Mouse (Mus musculus) intestine, embryonic 15.5 days (tissue): ENCODE measurements around the gene Rabgap1. TPM values are rescaled to one million over a fixed set of nuclear protein-coding genes. Genes with fewer than 3 reads are reported as not detected.
A peak's percentile ranks its signal among the peaks of the same experiment; 100 is the strongest.
"Not testable (repeated sequence)": the region's sequence is repeated elsewhere in the genome, so short reads cannot be mapped to it uniquely, and the experiment has no call there.

Experiments
- ATAC-seq: fragments of 200-750 bp; cut with Nextera tagmentation; 2 replicates; pipeline ENCODE4 v1.8.0; 2017; ENCODE audit warnings: moderate TSS enrichment, moderate library complexity
- H3K27ac ChIP-seq: fragments of 300-500 bp; sonication (generic); 2 replicates; pipeline ENCODE4 v1.5.1; 2015; ENCODE audit warnings: mild to moderate bottlenecking, inconsistent platforms
- H3K27me3 ChIP-seq: fragments of 300-500 bp; sonication (generic); replicated peaks from 2 replicates; pipeline ENCODE4 v1.6.1; 2015; ENCODE audit warnings: inconsistent platforms
- H3K36me3 ChIP-seq: fragments of 300-500 bp; sonication (generic); 2 replicates; pipeline ENCODE4 v1.6.1; 2015; ENCODE audit warnings: inconsistent platforms
- H3K4me1 ChIP-seq: fragments of 300-500 bp; sonication (generic); replicated peaks from 2 replicates; pipeline ENCODE4 v1.6.1; 2015; ENCODE audit warnings: inconsistent platforms
- H3K4me2 ChIP-seq: fragments of 300-500 bp; sonication (generic); replicated peaks from 2 replicates; pipeline ENCODE4 v1.6.1; 2015; ENCODE audit warnings: mild to moderate bottlenecking, inconsistent platforms
- H3K4me3 ChIP-seq: fragments of 300-500 bp; sonication (generic); replicated peaks from 2 replicates; pipeline ENCODE4 v1.5.1; 2015; ENCODE audit warnings: inconsistent platforms
- H3K9ac ChIP-seq: fragments of 300-500 bp; sonication (generic); 2 replicates; pipeline ENCODE4 v1.6.1; 2015; ENCODE audit warnings: inconsistent platforms
- H3K9me3 ChIP-seq: fragments of 300-500 bp; sonication (generic); 2 replicates; pipeline ENCODE4 v1.6.1; 2016; ENCODE audit warnings: inconsistent platforms
- WGBS: fragments of 180-500 bp; shearing (Covaris S2); methylation state at CpG from one replicate; pipeline ENCODE4 v1.1.7; 2015; 5-methylcytosine and 5-hydroxymethylcytosine counted together
- polyA plus RNA-seq: library from polyadenylated mRNA; unstranded; fragments of >200 nt; fragmentation: Nextera tagmentation; extraction: Ambion mirVana; gene quantifications from 2 replicates; pipeline ENCODE4 v1.2.1, GENCODE M21; 2015

Rabgap1 gene
- polyA plus RNA-seq, 1 experiment from 2014 or later: 32.5 TPM

DNA sequence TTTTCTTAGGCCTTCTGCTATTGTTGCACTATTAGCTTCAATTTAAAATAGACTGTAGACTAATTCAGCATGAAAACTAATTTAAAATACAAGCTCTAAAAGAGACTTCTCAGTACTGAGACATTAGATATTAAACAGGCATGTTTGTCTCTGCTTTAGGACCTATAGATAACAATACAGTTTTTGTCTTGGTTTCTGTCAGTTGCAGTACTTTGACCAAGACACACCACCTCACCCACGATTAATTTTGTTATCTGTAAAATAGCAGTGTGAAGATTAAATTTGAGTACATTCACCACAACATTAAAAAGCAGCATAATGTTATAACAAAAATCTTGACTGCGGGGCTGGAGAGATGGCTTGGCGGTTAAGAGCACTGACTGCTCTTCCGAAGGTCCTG lies 23.2 kb downstream of the Rabgap1 start:
- Histone ChIP-seq H3K9ac (no peak overlapping the region), H3K4me3 (no peak overlapping the region), H3K4me1 (no peaks in the 10 kb centered on the region), H3K27ac (no peak overlapping the region), H3K4me2 (no peak overlapping the region), H3K36me3 (0 out of 2 replicates have a peak, but pooled peaks cover 2% of the 10 kb centered on the region), H3K9me3 (no peaks in the 10 kb centered on the region), H3K27me3 (no peaks in the 10 kb centered on the region)
- WGBS: 86% methylated on average over 4 of the region's 4 CpGs
- ATAC-seq: no peak

GRCm38 (mm10) chr2:37479559-37479958 lies 36.5 kb downstream of the Rabgap1 start:
- H3K9ac ChIP-seq: no peak overlapping the region
- H3K36me3 ChIP-seq: peaks cover 22% of the 10 kb centered on the region
- no peak overlapping the region for H3K4me2 ChIP-seq
- no peaks in the 10 kb centered on the region for H3K9me3 ChIP-seq
- no peaks in the 10 kb centered on the region for H3K4me1 ChIP-seq
- H3K27me3 ChIP-seq: no peaks in the 10 kb centered on the region
- H3K27ac ChIP-seq: no peak overlapping the region
- no peak overlapping the region for H3K4me3 ChIP-seq
- ATAC-seq: no peak

GRCm38 (mm10) chr2:37480039-37480438 lies 37.0 kb downstream of the Rabgap1 start:
- 94% methylated on average over 2 of the region's 2 CpGs for WGBS
- Histone ChIP-seq H3K9me3 (no peaks in the 10 kb centered on the region), H3K4me3 (no peak overlapping the region), H3K27me3 (no peaks in the 10 kb centered on the region), H3K4me1 (no peaks in the 10 kb centered on the region), H3K36me3 (peaks cover 22% of the 10 kb centered on the region), H3K4me2 (no peak overlapping the region), H3K27ac (no peak overlapping the region), H3K9ac (no peak overlapping the region)
- ATAC-seq: no peak

DNA sequence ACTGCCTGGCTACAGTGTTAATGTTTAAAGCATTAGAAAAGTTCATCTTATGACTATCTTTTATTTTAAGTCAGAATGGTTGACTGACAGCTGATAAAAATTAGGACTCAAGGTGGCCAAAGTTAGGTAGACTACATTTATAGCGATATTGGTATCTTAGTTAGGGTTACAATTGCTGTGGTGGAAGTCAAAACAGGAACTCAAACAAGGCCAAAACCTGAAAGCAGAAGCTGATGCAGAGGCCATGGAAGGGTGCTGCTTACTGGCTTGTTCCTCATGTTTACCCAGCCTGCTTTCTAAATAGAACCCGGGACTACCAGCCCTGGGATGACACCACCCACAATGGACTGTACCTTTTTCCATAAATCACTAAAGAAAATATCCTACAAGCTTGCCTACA lies 41.1 kb downstream of the Rabgap1 start:
- 73% methylated on average over 2 of the region's 2 CpGs for WGBS
- H3K36me3 ChIP-seq: peaks cover 5% of the 10 kb centered on the region; the same call in 1 of the 2 replicates
- H3K9me3 ChIP-seq: no peaks in the 10 kb centered on the region
- H3K4me2 ChIP-seq: no peak overlapping the region
- no peaks in the 10 kb centered on the region for H3K4me1 ChIP-seq
- no peak overlapping the region for H3K9ac ChIP-seq
- no peak overlapping the region for H3K27ac ChIP-seq
- no peak for ATAC-seq
- H3K27me3 ChIP-seq: no peaks in the 10 kb centered on the region
- no peak overlapping the region for H3K4me3 ChIP-seq

GRCm38 (mm10) chr2:37485370-37485769 lies 42.3 kb downstream of the Rabgap1 start:
- Histone ChIP-seq H3K9ac (no peak overlapping the region), H3K27ac (no peak overlapping the region), H3K4me2 (no peak overlapping the region), H3K4me3 (no peak overlapping the region), H3K9me3 (no peaks in the 10 kb centered on the region), H3K27me3 (no peaks in the 10 kb centered on the region), H3K36me3 (peaks cover 11% of the 10 kb centered on the region; the same call in 1 of the 2 replicates), H3K4me1 (no peaks in the 10 kb centered on the region)
- WGBS: 83% methylated on average over 1 of the region's 1 CpGs
- no peak for ATAC-seq

GRCm38 (mm10) chr2:37486408-37486807 lies 43.3 kb downstream of the Rabgap1 start:
- Histone ChIP-seq H3K27me3 (no peaks in the 10 kb centered on the region), H3K9me3 (no peaks in the 10 kb centered on the region), H3K4me1 (no peaks in the 10 kb centered on the region), H3K9ac (no peak overlapping the region), H3K4me2 (no peak overlapping the region), H3K27ac (no peak overlapping the region), H3K36me3 (peaks cover 11% of the 10 kb centered on the region; the same call in 1 of the 2 replicates), H3K4me3 (no peak overlapping the region)
- ATAC-seq: no peak

DNA sequence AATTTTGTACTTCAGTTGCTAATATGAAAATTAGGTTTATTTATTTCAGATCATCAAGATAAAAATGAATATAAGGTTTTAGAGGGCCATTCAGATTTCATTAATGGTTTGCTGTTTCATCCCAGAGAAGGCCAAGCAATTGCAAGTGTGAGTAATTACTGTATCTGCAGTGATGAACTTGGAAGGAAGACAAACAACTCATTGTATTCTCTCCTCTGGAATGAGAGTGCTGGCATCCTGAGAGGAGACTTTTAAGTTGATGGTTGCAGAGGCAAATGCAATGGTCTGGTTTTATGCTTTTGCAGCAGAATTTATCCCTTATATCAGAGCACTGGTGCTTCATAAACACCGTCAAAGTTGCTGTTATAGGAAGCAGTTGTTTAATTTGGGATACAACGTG lies 45.9 kb downstream of the Rabgap1 start:
- no peak overlapping the region for H3K9ac ChIP-seq
- no peaks in the 10 kb centered on the region for H3K4me1 ChIP-seq
- no peaks in the 10 kb centered on the region for H3K27me3 ChIP-seq
- H3K36me3 ChIP-seq: peaks cover 14% of the 10 kb centered on the region; the same call in 1 of the 2 replicates
- no peak for ATAC-seq
- H3K9me3 ChIP-seq: no peaks in the 10 kb centered on the region
- H3K4me2 ChIP-seq: no peak overlapping the region
- no peak overlapping the region for H3K27ac ChIP-seq
- H3K4me3 ChIP-seq: no peak overlapping the region
- WGBS: 85% methylated on average over 2 of the region's 2 CpGs

- Histone ChIP-seq H3K4me1 (no peaks in the 10 kb centered on the region), H3K36me3 (0 out of 2 replicates have a peak, but pooled peaks cover 14% of the 10 kb centered on the region), H3K9ac (no peak overlapping the region), H3K9me3 (no peaks in the 10 kb centered on the region), H3K4me3 (no peak overlapping the region), H3K27ac (no peak overlapping the region), H3K27me3 (no peaks in the 10 kb centered on the region), H3K4me2 (no peak overlapping the region)
- 91% methylated on average over 4 of the region's 4 CpGs for WGBS
- no peak for ATAC-seq
These were observed 54.2 kb downstream of the Rabgap1 start for GRCm38 (mm10) chr2:37497321-37497720.

- H3K9me3 ChIP-seq, ATAC-seq, H3K27me3 ChIP-seq, H3K9ac ChIP-seq, H3K27ac ChIP-seq, H3K36me3 ChIP-seq, H3K4me2 ChIP-seq, H3K4me3 ChIP-seq, H3K4me1 ChIP-seq: not testable (repeated sequence)
- WGBS: 88% methylated on average over 2 of the region's 2 CpGs
These were observed 62.8 kb downstream of the Rabgap1 start for GRCm38 (mm10) chr2:37505856-37506255.

DNA sequence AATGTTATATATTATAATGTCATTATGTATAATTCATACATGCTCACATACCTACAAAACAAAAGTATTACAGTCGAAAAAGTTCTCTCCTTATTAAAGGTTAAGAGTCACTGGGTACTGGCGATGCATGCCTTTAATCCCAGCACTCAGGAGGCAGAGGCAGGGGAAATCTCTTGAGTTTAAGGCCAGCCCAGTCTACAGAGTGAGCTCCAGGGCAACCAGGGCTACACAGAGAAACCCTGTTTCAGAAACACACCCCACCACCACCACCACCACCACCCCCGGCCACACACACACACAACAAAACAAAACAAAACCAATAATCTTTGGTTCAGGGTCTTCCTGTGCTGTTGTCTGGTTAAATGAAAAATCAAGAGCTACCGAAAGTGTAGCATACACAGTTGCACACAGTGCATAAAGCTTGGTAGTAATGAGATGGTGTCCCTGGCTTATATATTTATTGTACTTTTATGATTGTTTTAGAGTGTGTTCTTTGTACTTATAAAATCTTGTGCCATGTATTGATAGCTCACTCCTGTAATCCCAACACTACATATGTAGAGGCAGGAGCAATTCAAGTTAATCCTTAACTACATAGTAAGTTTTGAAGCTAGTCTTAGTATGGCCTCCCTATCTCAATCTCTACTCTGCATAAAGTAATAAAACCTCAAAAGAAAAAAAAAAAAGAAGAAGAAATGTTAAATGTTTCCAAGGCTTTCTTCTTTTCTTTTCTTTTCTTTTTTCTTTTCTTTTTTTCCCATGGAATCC lies 68.2 kb downstream of the Rabgap1 start:
- H3K4me2 ChIP-seq: no peak overlapping the region
- ATAC-seq: peak; percentile 91
- WGBS: 76% methylated on average over 4 of the region's 4 CpGs
- no peaks in the 10 kb centered on the region for H3K27me3 ChIP-seq
- no peak overlapping the region for H3K9ac ChIP-seq
- no peak overlapping the region for H3K4me3 ChIP-seq
- peaks cover 4% of the 10 kb centered on the region; the same call in 1 of the 2 replicates for H3K36me3 ChIP-seq
- H3K9me3 ChIP-seq: no peaks in the 10 kb centered on the region
- 0 out of 2 replicates have a peak overlapping the region, but pooled peaks have one; percentile 36 for H3K27ac ChIP-seq
- peaks cover 4% of the 10 kb centered on the region for H3K4me1 ChIP-seq

GRCm38 (mm10) chr2:37516030-37516710 lies 73.1 kb downstream of the Rabgap1 start, which contains the start of gene Gpr21:
TSS of gene Gpr21 (plus strand) at chr2:37516332.
- H3K36me3 ChIP-seq: peaks cover 4% of the 10 kb centered on the region; the same call in 1 of the 2 replicates
- H3K4me3 ChIP-seq: no peak within 1 kb of the TSS
- H3K27ac ChIP-seq: no peak within 1 kb of the TSS

DNA sequence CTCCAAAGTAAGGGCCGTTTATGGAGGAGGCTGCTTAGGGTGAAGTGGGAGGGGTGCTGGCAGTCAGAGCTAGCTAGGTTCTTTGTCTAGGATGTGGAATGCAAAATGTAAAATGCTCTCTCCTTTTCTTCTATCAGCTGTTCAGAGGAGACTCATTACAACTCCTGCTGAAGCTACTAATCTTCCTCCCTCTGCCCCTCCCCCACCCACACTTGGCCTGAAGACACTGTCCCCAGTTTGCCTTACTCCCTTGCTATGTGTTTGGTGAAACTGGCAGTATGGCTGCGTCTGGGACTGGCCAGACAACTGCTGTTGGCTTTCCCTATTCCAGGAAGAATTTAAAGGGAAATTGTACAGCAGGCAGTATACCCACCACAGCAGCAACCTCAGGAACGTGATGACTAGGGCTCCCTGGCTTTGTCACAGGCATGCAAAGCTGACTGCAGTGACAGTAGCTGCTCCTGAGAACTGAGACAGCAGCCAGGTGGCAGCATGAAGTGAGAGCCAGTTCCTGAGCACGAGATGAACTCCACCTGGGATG lies 73.9 kb downstream of the Rabgap1 start:
- no peak overlapping the region for H3K4me3 ChIP-seq

More at GRCm38 (mm10) chr2:37516030-37516710, 73.1 kb downstream of the Rabgap1 start, which contains the start of gene Gpr21:
- no peak within 1 kb of the TSS for H3K9ac ChIP-seq
- H3K4me2 ChIP-seq: peak within 1 kb of the TSS; percentile 25
- peaks cover 6% of the 10 kb centered on the region for H3K4me1 ChIP-seq
- H3K9me3 ChIP-seq: no peaks in the 10 kb centered on the region
- ATAC-seq: peak; percentile 59
- no peaks in the 10 kb centered on the region for H3K27me3 ChIP-seq
- 36% methylated on average over 11 of the region's 11 CpGs for WGBS

More for the DNA sequence above, 73.9 kb downstream of the Rabgap1 start:
- no peak for ATAC-seq
- no peaks in the 10 kb centered on the region for H3K27me3 ChIP-seq
- H3K4me2 ChIP-seq: no peak overlapping the region
- H3K9me3 ChIP-seq: no peaks in the 10 kb centered on the region
- 46% methylated on average over 4 of the region's 4 CpGs for WGBS
- H3K9ac ChIP-seq: no peak overlapping the region
- H3K36me3 ChIP-seq: peaks cover 4% of the 10 kb centered on the region; the same call in 1 of the 2 replicates
- H3K27ac ChIP-seq: no peak overlapping the region
- H3K4me1 ChIP-seq: peaks cover 6% of the 10 kb centered on the region
